Mouse (Mus musculus) lung, adult 2 months (tissue): ENCODE measurements around the gene Hoxa5.

ENCODE experiments used
- CTCF ChIP-seq: fragments of 200-500 bp; IDR thresholded peaks from 2 replicates; pipeline ENCODE4 v1.5.1; 2011; ENCODE audit warnings: mild to moderate bottlenecking, low read length, control low read depth; ENCODE audit not compliant: insufficient read depth
- POLR2A ChIP-seq: fragments of 200-500 bp; IDR thresholded peaks from 2 replicates; pipeline ENCODE4 v1.6.1; 2011; ENCODE audit warnings: low read depth, mild to moderate bottlenecking, control low read depth, low read length, borderline replicate concordance; ENCODE audit errors: extremely low read depth

DNA sequence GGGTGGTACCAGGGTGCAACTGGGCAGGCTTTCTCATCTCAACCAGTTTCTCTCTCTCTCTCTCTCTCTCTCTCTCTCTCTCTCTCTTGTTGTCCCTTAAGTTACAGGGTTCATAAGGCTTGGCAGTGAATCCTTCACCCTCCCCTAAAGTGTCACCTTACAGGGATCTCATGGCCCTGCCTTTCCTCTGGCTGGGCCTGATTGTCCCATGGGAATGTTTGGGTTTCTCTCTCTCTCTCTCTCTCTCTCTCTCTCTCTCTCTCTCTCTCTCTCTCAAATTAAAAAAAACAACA is 3.2 kb upstream of the Hoxa5 start:
- TF ChIP-seq POLR2A, result no peak
- no peak for TF ChIP-seq CTCF
